Mouse (Mus musculus) kidney, adult 2 months (tissue): Measurements from ENCODE around the gene Ran. TPM values are rescaled to one million over a fixed set of nuclear protein-coding genes. Genes with fewer than 3 reads are reported as not detected.

Experiments used
- DNase-seq: peaks from one replicate; pipeline ENCODE4 v3.0.0; 2021
- H3K27ac ChIP-seq: fragments of 200-500 bp; 2 replicates; pipeline ENCODE4 v1.5.1; 2012; ENCODE audit warnings: low read depth, low read length, control low read depth, inconsistent platforms; ENCODE audit not compliant: insufficient read depth
- H3K27me3 ChIP-seq: fragments of 200-500 bp; replicated peaks from 2 replicates; pipeline ENCODE4 v1.6.1; 2012; ENCODE audit warnings: mild to moderate bottlenecking, moderate library complexity, low read length, inconsistent platforms; ENCODE audit not compliant: control insufficient read depth, insufficient read depth
- H3K36me3 ChIP-seq: fragments of 200-500 bp; 2 replicates; pipeline ENCODE4 v1.6.1; 2012; ENCODE audit warnings: mild to moderate bottlenecking, moderate library complexity, low read length, inconsistent platforms; ENCODE audit not compliant: control insufficient read depth, insufficient read depth
- H3K4me1 ChIP-seq: fragments of 200-500 bp; 2 replicates; pipeline ENCODE4 v1.6.1; 2011; ENCODE audit warnings: low read length; ENCODE audit not compliant: control insufficient read depth, insufficient read depth
- H3K4me3 ChIP-seq: fragments of 200-500 bp; 2 replicates; pipeline ENCODE4 v1.5.1; 2011; ENCODE audit warnings: mild to moderate bottlenecking, low read depth, low read length, control low read depth; ENCODE audit not compliant: insufficient read depth
- CTCF ChIP-seq: fragments of 200-500 bp; conservative IDR thresholded peaks from 2 replicates; pipeline ENCODE4 v1.5.1; 2011; ENCODE audit warnings: low read depth, mild to moderate bottlenecking, control low read depth, low read length, moderate library complexity, mixed read lengths; ENCODE audit not compliant: insufficient read depth, insufficient read length
- POLR2A ChIP-seq: fragments of 200-500 bp; IDR thresholded peaks from one replicate; pipeline ENCODE4 v1.6.1; 2011; ENCODE audit warnings: low read depth, low read length, control low read depth
- WGBS: fragments of 180-500 bp; shearing (Covaris S2); methylation state at CpG from one replicate; pipeline ENCODE4 v1.1.7; 2018; 5-methylcytosine and 5-hydroxymethylcytosine counted together
- polyA plus RNA-seq: library from polyadenylated mRNA; depleted of rRNA; stranded (reverse); fragments of >200 nt; gene quantifications from 2 replicates; pipeline ENCODE4 v1.2.3, GENCODE M21; 2012

The Ran gene
- polyA plus RNA-seq, 1 experiment = 48.6 TPM

- H3K4me3 ChIP-seq = no peak overlapping the region
- WGBS = 80% methylated on average over 5 of the region's 5 CpGs
- TF ChIP-seq POLR2A (no peak), CTCF (no peak)
- H3K4me1 ChIP-seq = no peaks in the 10 kb centered on the region
- DNase-seq = no peak
- no peaks in the 10 kb centered on the region for H3K27me3 ChIP-seq
- H3K36me3 ChIP-seq = no peaks in the 10 kb centered on the region
- H3K27ac ChIP-seq = no peak overlapping the region
These were observed 4.3 kb upstream of the Ran start for GRCm38 (mm10) chr5:129015540-129015939.

- Histone ChIP-seq H3K27me3 (no peaks in the 10 kb centered on the region), H3K4me1 (0 out of 2 replicates have a peak, but pooled peaks cover 4% of the 10 kb centered on the region), H3K27ac (no peak overlapping the region), H3K36me3 (no peaks in the 10 kb centered on the region; the same call in 1 of the 2 replicates), H3K4me3 (no peak overlapping the region)
- DNase-seq = no peak
- 92% methylated on average over 3 of the region's 3 CpGs for WGBS
- TF ChIP-seq CTCF (no peak), POLR2A (no peak)
These were observed 3.5 kb upstream of the Ran start for GRCm38 (mm10) chr5:129016370-129016769.

- Histone ChIP-seq H3K36me3 (no peaks in the 10 kb centered on the region; the same call in 1 of the 2 replicates), H3K4me1 (0 out of 2 replicates have a peak, but pooled peaks cover 4% of the 10 kb centered on the region), H3K4me3 (peak overlapping the region; percentile 59), H3K27me3 (no peaks in the 10 kb centered on the region), H3K27ac (peak overlapping the region; percentile 44; the same call in 1 of the 2 replicates)
- 89% methylated on average over 13 of the region's 13 CpGs for WGBS
- TF ChIP-seq CTCF (no peak), POLR2A (no peak)
- DNase-seq = no peak
These were observed 933 bp upstream of the Ran start for GRCm38 (mm10) chr5:129018782-129019489.

GRCm38 (mm10) chr5:129020300-129020668, 415 bp downstream of the Ran start:
- under 1% methylated on average over 52 of the region's 56 CpGs for WGBS
- no peaks in the 10 kb centered on the region; the same call in 1 of the 2 replicates for H3K36me3 ChIP-seq
- H3K4me1 ChIP-seq = 0 out of 2 replicates have a peak, but pooled peaks cover 4% of the 10 kb centered on the region
- peak overlapping the region; percentile 88 for H3K27ac ChIP-seq
- no peak for TF ChIP-seq CTCF
- peak; percentile 1 for TF ChIP-seq POLR2A
- no peak for DNase-seq
- H3K27me3 ChIP-seq = no peaks in the 10 kb centered on the region
- peak overlapping the region; percentile 77 for H3K4me3 ChIP-seq

- Histone ChIP-seq H3K36me3 (no peaks in the 10 kb centered on the region; the same call in 1 of the 2 replicates), H3K27ac (peak overlapping the region; percentile 88; the same call in 1 of the 2 replicates), H3K27me3 (no peaks in the 10 kb centered on the region), H3K4me3 (peak overlapping the region; percentile 77), H3K4me1 (0 out of 2 replicates have a peak, but pooled peaks cover 4% of the 10 kb centered on the region)
- WGBS = 4% methylated on average over 28 of the region's 28 CpGs
- TF ChIP-seq POLR2A (no peak), CTCF (no peak)
- peak; percentile 13 for DNase-seq
These were observed 862 bp downstream of the Ran start for GRCm38 (mm10) chr5:129020731-129021130.

GRCm38 (mm10) chr5:129025048-129025447, 5.2 kb downstream of the Ran start:
- DNase-seq = no peak
- 43% methylated on average over 2 of the region's 2 CpGs for WGBS
- H3K4me3 ChIP-seq = no peak overlapping the region
- H3K36me3 ChIP-seq = no peaks in the 10 kb centered on the region; the same call in 1 of the 2 replicates
- TF ChIP-seq CTCF (peak; percentile 25; the same call in 1 of the 2 replicates), POLR2A (no peak)
- H3K4me1 ChIP-seq = 0 out of 2 replicates have a peak, but pooled peaks cover 4% of the 10 kb centered on the region
- H3K27me3 ChIP-seq = no peaks in the 10 kb centered on the region
- H3K27ac ChIP-seq = no peak overlapping the region

GRCm38 (mm10) chr5:129025725-129026124, 5.9 kb downstream of the Ran start:
- TF ChIP-seq CTCF = no peak
- TF ChIP-seq POLR2A = no peak
- Histone ChIP-seq H3K36me3 (no peaks in the 10 kb centered on the region; the same call in 1 of the 2 replicates), H3K4me3 (no peak overlapping the region), H3K27ac (no peak overlapping the region), H3K4me1 (0 out of 2 replicates have a peak, but pooled peaks cover 4% of the 10 kb centered on the region), H3K27me3 (no peaks in the 10 kb centered on the region)
- no peak for DNase-seq
- 85% methylated on average over 2 of the region's 2 CpGs for WGBS

GRCm38 (mm10) chr5:129026171-129026570, 6.3 kb downstream of the Ran start:
- no peak for DNase-seq
- TF ChIP-seq CTCF = no peak
- no peak for TF ChIP-seq POLR2A
- Histone ChIP-seq H3K27me3 (no peaks in the 10 kb centered on the region), H3K27ac (no peak overlapping the region), H3K4me1 (0 out of 2 replicates have a peak, but pooled peaks cover 1% of the 10 kb centered on the region), H3K4me3 (no peak overlapping the region), H3K36me3 (no peaks in the 10 kb centered on the region; the same call in 1 of the 2 replicates)
- 91% methylated on average over 3 of the region's 3 CpGs for WGBS
